Mouse (Mus musculus) A20 (cell line): Measurements from ENCODE around the gene Irs2.

Source experiments
- DNase-seq: peaks from one replicate; pipeline ENCODE4 v3.0.0-alpha.2; 2011; ENCODE audit warnings: low read depth, low spot score

Gene Irs2

DNA sequence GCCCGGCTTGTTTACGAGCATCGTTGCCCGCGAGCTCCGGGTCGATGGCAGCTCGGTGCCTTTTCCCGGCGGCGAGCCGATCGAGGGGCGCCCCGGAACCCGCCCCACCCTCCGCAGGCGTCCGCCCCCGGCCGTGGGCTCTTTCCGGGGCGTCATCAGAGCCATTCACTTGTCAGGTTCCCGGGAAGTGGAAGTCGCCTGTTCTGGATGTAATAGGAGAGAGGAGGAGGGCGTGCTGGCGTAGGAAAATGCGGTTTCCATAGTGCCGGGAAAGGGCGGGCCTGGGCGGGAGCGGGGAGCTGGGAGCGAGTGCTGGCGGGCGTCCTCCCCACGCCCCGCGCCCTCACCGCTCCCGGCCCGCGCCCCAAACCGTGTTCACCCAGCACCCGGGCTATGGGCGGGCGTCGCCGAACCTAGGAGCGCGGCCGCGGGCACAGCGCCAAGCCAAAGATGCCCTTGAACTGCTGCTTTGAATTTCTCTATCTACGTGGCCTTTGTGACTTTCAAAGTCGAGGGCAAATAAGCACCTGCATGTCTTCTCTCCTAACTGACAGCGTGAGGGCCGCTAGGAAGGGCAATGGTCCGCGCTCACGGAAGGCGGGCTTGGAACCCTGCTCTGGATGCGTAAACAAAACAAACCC is 1.3 kb upstream of the Irs2 start:
- peak; percentile 72 for DNase-seq

DNA sequence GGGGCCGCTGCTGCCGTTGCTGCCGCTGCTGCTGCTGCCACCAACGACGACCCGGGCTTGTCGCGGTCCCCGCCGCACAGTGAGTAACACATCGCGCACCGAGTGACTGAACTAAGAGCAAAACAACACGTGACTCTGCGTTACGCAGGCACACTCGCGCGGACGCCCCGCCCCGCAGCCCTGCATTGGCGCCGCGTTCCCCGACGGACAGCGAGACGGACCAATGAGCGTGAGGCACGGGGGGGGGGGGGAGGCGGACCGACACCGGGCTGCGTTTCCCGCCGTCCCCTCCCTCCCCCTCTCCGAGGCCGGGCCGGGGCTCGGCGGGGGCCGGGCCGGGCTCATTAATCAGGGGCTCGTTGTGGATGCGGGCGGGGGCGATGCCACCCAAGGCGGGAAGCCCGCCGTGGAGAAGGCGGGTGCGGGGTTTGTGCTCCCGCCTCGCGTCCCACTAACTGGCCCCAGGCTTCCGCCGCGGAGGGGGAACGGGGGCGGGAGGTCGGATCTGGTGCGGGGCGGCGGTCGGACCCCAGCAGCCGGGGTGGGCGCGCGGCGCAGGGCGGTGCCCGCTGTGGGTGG is 673 bp upstream of the Irs2 start:
- peak; percentile 96 for DNase-seq

DNA sequence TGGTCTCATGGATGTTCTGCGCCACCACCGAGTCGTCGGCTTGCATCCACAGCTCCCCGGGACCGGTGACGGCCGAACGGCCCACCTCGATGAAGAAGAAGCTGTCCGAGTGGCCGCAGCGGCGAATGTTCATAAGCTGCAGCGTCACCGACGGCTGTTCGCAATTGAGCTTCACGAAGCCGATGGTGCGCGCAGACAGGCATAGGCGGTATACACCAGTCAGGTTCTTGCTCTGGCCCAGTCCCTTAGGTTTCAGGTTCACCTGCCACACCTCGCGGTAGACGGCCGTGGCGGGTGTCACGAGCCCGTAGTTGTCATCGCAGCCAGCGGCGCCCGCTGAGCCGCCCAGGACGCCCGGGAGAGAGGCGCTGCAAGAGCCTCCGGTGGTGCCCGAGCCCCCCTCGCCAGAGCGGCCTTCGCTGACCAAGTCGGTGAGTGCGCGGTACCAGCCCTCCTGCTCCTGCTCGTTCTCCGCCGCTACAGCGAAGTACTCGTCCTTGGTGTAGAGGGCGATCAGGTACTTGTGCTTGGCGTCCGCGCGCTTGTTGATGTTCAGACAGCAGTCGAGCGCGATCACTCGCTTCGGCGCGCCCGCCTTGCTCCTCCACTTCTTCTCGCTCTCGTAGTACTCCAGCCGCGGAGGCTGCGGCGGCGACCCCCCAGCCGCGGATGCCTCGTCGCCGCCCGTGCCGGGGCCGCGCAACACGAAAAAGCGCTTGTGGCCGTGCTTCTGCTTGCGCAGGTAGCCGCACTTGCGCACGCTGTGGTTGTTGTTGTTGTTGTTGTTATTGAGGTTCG is 478 bp downstream of the Irs2 start:
- peak; percentile 88 for DNase-seq

GRCm38 (mm10) chr8:11007001-11007580 is 1.2 kb downstream of the Irs2 start:
- DNase-seq: peak; percentile 92

GRCm38 (mm10) chr8:11006276-11006630 is 2.0 kb downstream of the Irs2 start:
- no peak for DNase-seq

DNA sequence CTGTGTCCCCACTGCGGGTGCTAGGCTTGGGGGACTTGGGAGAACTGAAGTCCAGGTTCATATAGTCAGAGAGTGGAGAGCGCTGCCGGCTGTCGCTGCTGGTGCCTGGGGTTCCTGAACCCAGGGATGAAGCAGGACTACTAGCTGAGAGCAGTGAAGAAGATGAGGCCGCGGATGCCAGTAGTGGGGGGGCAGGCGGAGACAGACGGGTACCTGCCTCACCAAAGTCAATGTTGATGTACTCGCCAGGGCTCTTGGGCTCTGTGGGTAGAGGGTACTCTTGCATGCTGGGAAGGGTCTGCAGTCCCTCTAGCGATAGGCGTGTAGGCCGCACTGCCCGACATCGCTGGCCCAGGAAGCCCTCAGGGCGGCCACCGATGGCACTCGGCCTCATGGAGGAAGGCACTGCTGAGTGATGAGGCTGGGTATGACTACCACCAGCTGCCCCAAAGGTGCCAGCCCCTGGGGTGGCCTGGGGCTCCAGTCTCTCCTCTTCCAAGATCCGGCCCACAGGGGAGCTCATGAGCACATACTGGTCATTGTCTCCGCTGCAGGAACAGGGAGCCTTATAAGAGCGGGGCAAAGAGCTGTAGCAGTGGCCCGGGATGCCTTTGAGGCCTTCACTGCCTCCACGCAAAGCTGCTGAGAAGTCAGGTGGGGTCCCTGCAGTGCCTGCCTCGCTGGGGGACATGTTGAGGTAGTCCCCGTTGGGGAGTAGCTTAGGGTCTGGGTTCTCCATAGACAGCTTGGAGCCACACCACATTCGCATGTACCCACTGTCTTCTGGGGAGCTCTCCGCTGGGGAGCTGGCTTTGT is 2.6 kb downstream of the Irs2 start:
- DNase-seq: no peak

GRCm38 (mm10) chr8:11004781-11005459 is 3.3 kb downstream of the Irs2 start:
- DNase-seq: no peak

DNA sequence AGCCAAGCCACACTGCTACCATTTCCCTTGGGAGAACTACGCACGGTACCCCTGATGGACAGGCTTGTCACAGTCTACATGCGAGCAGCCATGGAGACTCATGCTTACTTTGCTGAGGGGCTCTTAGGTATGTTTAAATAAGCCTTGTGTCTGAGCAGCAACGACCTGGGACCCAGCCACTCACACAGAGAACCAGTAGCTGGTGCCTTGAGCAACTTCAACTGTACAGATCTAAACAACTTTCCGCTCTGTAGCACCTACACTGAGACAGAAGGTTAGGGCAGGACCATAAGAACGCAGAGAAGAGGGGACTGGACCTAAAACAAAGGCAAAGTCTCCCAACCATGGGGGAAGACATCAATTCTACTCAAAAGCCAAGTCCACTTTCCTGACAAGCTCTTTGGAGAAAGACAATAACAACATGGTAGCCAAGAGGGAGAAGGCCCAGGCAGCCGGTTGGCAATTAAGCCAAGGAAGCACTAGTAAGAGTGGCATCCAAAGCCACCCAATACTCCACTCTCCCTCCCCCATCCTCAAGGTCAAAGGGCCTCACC is 4.3 kb downstream of the Irs2 start:
- no peak for DNase-seq

DNA sequence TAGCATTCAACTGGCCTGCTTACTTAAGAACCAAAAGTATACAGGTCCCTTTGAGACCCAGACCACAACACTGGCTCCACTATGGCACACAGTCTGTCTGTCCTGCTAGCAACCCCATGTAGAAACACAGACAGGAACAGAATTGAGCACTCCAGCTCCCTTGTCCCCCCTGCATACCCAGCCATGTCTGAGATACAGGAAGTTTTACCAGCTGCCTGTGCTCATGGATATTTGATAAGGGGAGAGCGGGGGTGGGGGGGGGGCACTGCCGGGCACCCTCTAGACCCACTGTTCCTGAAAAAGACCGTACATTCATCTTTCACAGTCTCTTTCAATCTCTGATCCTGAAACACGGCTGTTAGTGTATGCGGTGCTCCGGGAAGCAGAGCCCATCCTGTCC is 5.0 kb downstream of the Irs2 start:
- no peak for DNase-seq

DNA sequence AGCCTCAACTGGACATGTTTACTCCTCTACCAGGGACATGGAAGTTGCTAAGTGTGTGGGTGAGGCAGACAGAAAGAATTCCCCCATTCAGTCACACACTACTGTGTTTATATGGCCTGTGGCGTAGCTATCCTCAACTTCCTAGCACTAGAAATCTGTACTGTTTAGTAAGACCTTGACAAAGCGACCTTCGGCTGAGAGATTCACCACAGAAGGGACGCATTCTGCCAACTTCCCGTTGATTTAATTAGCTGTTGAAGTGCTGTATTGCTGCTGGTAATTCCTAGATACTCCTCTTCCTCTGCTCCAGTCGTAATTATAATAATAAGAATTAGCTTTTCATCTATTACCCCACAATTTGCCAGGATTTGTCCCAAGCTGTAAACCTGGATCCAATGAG is 5.4 kb downstream of the Irs2 start:
- no peak for DNase-seq

DNA sequence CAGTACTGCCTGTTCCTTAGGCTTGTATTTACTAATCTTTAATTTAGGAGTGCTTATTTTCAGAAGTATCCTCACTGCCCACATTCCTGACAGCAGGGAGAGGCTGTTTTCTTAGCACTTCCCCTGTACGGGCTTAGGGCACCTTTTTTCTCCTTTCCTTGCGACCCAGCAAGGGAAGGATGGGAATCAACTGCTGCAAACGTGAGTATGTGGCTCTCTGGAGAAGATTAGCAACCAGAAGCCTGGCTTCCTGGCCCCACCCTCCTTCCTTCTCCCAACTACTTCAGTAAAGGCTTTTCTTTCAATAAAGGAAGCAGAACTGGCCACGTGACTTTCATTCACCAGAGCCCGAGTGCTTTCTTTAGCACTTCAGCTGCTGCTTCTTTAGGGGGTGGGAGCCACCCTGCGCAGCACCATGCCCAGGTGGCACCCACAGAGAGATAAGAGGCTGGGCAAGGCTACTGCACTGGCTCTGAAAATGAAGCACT is 7.2 kb downstream of the Irs2 start:
- DNase-seq: peak; percentile 77

DNA sequence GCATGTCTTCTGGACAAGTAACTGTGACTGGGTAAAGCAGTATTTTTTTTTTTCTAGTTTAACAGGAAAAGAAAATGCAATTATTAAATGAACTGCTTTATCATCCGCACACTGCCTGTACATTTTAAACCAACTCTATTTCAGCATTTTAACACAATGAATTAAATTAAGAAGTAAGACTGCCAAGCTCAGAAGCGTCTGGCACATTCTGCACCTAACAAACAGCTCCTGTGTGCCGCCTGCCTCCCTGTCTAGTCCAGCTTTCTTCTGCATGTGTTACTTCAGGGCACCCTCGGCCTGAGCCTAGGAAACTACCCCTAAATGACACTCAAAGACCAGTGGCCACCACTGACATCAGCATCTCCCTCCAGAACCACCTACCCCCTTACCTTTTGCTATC is 8.7 kb downstream of the Irs2 start:
- no peak for DNase-seq

- no peak for DNase-seq
Measured at GRCm38 (mm10) chr8:10996247-10996646, 12.0 kb downstream of the Irs2 start.

DNA sequence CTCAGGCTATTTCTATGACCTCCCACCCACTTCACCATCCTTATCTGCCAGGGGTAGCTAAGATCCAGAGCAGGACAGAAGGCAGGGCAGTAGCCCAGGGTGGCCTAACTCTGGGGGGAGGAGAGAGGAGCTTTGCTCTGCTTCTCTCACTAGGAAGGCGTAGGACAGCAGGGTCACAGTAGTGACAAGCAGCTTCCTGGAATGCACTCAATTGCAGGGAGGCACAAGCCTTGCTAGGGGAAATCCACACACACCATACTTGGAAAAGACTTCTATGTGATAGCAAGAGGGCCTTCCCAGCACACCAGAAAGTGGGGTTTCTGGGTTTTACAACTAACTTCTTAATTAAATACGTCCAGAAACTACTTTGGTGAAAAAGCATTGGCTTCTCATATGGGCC is 12.5 kb downstream of the Irs2 start:
- DNase-seq: no peak

DNA sequence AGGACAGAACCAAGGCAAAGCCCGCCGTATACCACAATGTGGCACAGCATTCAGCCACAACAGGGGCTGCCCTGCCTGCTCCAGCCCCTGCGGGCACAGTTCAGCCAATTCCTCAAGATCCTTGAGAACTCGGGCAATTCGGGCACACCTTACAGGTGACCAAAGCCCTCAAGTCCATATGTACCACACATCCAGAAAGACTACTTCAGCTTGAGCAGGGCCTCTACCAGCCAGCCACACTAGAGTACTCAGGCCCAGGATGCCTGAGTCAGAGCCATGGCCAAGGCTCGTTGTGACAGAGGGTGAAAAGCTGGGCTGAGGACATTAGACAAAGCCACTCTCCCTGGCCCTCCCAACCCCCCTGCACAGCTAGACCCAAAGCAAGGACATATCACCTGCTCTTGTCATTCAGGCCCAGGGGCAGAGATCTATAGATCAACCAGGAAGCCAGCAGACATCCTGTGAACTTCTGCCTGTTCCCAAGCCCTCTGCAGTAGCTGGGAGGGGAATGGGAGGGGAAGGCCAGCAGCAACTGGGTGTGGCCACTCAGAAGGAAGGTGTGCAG is 13.8 kb downstream of the Irs2 start:
- no peak for DNase-seq

GRCm38 (mm10) chr8:10993582-10994216 is 14.6 kb downstream of the Irs2 start:
- no peak for DNase-seq

DNA sequence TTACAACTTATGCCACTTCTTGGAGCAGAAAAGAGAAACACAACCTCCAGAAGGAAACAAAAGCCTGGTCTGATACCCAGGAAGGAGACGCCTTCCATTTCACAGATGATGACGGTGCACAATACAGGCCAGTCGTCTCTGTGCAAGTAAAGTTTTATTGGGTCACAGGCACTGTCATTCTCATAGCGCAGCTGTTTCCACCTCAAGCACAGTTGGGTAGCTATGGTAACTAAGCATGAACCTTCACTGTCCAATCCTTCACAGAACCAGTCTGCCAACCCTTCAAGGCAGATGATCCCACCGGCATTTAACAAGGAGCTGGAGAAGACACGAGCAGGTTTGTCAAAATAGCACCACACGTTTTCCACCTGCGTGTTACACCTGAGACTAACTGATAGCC is 16.2 kb downstream of the Irs2 start:
- DNase-seq: no peak

DNA sequence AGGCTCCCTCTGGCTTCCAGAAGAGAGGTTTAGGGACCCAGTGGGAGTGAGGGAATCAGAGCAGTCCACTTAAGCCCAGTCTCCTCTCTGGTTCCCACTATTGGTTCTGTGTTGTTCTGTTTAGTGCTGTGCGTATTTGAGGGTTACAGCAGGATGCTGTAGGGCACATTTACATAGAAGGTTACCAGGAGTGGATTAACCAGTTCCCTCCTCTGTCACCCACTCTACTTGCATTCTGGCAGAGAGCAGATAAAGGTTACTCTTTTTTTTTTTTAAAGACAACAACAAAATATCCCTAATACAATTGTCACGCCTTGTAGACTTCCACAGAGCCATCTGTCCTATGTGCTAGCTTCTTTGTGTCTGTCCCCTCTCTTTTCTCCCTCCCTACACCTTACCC is 16.9 kb downstream of the Irs2 start:
- DNase-seq: no peak

DNA sequence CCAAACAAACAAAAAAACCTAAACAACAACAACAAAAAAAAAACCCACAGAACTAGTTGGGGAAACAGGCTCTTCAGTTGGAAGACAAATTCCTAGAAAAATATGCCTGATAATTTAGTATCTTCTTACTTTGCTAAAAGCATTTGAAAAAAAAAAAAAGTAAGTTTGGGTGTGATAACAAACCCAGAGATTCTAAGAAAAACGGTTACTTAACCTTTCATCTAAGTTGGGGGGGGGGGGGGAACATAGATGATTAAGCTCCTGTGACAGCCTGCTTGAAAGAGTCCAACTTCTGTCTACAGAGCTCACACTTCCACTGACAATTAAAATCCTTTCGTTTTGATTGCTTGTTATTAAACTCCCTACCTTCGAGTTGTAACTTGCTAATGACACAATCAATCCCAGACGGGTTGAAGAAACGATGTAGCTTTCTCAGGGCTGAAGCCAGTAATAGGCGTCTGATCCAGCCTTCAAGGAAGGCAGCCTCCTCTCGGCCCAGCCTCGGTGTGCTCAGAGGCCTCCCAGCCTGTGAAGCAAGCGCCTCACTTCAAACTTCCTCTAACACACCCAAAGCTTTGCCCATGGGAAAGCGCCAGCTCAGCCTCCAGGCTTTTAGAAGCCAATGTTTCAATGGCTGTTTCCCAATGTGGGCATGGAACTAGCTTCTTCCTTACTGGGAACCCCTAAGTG is 17.7 kb downstream of the Irs2 start:
- DNase-seq: no peak
